Comparison of ENCODE assay signal across 11 mouse cellular contexts in genomic region chr13:37710913-37711312, GRCm38 (mm10).
"Had no signal": no experiment of that assay in that cellular context is flagged by ENCODE, and none has a peak within 500 bp of the region (broad histone marks: within the 10 kb centered on the region; RNA-seq: fewer than 3 reads in every experiment).

No protein-coding gene starts in this region.

- H3K27ac ChIP-seq: limb, embryonic 12.5 days; liver, embryonic 13.5 days; midbrain, embryonic 13.5 days had no signal

- H3K36me3 ChIP-seq: limb, embryonic 12.5 days; liver, embryonic 13.5 days; midbrain, embryonic 13.5 days had no signal

- H3K27me3 ChIP-seq: limb, embryonic 12.5 days; liver, embryonic 13.5 days; midbrain, embryonic 13.5 days had no signal

- DNase-seq: kidney, adult 8-10 months; kidney, postnatal 25 days; layer of hippocampus, adult 9-11 months; layer of hippocampus, postnatal 36 days; liver; liver, embryonic 13.5 days; liver, postnatal 0 days; right cerebral cortex, postnatal 14 days had no signal

- H3K4me3 ChIP-seq: limb, embryonic 12.5 days; liver, embryonic 13.5 days; midbrain, embryonic 13.5 days had no signal

- H3K9me3 ChIP-seq: limb, embryonic 12.5 days; liver, embryonic 13.5 days; midbrain, embryonic 13.5 days had no signal

- H3K4me1 ChIP-seq: limb, embryonic 12.5 days; midbrain, embryonic 13.5 days had no signal

- ATAC-seq: intestine, postnatal 0 days; liver, postnatal 0 days; midbrain, embryonic 13.5 days had no signal

- H3K4me2 ChIP-seq: limb, embryonic 12.5 days; liver, embryonic 13.5 days; midbrain, embryonic 13.5 days had no signal

- H3K9ac ChIP-seq: limb, embryonic 12.5 days; liver, embryonic 13.5 days; liver, postnatal 0 days; midbrain, embryonic 13.5 days had no signal
